Mouse (Mus musculus) hindbrain, embryonic 11.5 days (tissue): ENCODE results near the gene Baz1a. TPM values are rescaled to one million over a fixed set of nuclear protein-coding genes. Genes with fewer than 3 reads are reported as not detected.

Experiments
- ATAC-seq: fragments of 200-750 bp; cut with Nextera tagmentation; 2 replicates; pipeline ENCODE4 v1.8.0; 2017; ENCODE audit warnings: mild to moderate bottlenecking, moderate TSS enrichment, moderate library complexity; ENCODE audit not compliant: low FRiP score
- DNase-seq: peaks from one replicate; pipeline ENCODE4 v3.0.0-alpha.2; 2015; ENCODE audit warnings: low spot score
- H3K27ac ChIP-seq: fragments of 300-500 bp; sonication (generic); 2 replicates; pipeline ENCODE4 v1.5.1; 2014; ENCODE audit warnings: mild to moderate bottlenecking, low read depth, low read length
- H3K27me3 ChIP-seq: fragments of 300-500 bp; sonication (generic); 2 replicates; pipeline ENCODE4 v1.6.1; 2014; ENCODE audit warnings: mild to moderate bottlenecking, low read length, moderate library complexity, mixed read lengths; ENCODE audit not compliant: control insufficient read depth, insufficient read depth
- H3K36me3 ChIP-seq: fragments of 300-500 bp; sonication (generic); 2 replicates; pipeline ENCODE4 v1.6.1; 2014; ENCODE audit warnings: mild to moderate bottlenecking, low read length, moderate library complexity, mixed read lengths; ENCODE audit not compliant: control insufficient read depth, insufficient read depth
- H3K4me1 ChIP-seq: fragments of 300-500 bp; sonication (generic); replicated peaks from 2 replicates; pipeline ENCODE4 v1.6.1; 2014; ENCODE audit warnings: low read length, mixed read lengths; ENCODE audit not compliant: control insufficient read depth, insufficient read depth
- H3K4me2 ChIP-seq: fragments of 300-500 bp; sonication (generic); replicated peaks from 2 replicates; pipeline ENCODE4 v1.6.1; 2014; ENCODE audit warnings: mild to moderate bottlenecking, low read depth, low read length
- H3K4me3 ChIP-seq: fragments of 300-500 bp; sonication (generic); 2 replicates; pipeline ENCODE4 v1.5.1; 2014; ENCODE audit warnings: low read depth, low read length
- H3K9ac ChIP-seq: fragments of 300-500 bp; sonication (generic); 2 replicates; pipeline ENCODE4 v1.6.1; 2014; ENCODE audit warnings: low read depth, low read length
- H3K9me3 ChIP-seq: fragments of 300-500 bp; sonication (generic); 2 replicates; pipeline ENCODE4 v1.6.1; 2016; ENCODE audit warnings: low read length; ENCODE audit not compliant: control insufficient read depth
- WGBS: fragments of 180-500 bp; shearing (Covaris S2); extraction: QIAGEN DNeasy Blood & Tissue Kit; methylation state at CpG from one replicate; pipeline ENCODE4 v1.1.7; 2014; 5-methylcytosine and 5-hydroxymethylcytosine counted together
- polyA plus RNA-seq: library from polyadenylated mRNA; unstranded; fragments of >200 nt; fragmentation: Nextera tagmentation; extraction: Ambion mirVana; gene quantifications from 2 replicates; pipeline ENCODE4 v1.2.1, GENCODE M21; 2014

Baz1a gene
- 29.0 and 42.1 TPM in 2 replicates for polyA plus RNA-seq

DNA sequence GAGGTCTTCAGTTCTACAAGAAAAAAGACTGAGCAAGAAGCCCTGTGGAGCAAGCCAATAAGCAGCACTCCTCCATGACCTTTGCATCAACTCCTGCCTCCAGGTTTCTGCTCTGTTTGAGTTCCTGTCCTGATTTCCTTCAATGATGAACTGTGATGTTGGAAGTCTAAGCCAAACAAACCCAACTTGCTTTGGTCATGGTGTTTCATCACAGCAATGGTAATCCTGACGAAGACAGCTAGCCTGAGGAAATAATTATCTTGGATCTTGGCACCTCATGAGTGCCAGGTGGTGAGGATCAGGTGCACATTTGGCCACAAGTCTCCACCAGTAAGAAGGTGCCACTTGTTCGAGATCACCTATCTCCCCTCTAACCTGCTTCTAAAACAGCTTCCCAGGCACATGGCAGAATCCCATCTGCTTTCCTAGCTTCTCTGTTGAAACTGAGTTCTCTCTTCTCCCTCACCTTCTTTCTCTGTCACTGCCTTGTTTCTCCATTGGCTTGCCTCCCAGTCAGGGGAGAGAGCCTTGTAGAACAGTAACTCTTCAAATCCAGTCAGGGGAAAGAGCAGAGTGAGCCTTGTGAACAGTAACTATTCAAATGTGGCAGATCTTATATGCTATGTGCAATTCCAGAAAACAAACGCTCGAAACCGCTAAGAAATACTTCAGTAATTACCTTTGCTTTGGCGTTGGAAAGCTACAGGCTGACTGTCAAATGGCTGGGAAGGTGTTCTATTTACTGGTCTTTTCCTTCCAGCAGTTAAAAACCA, at the start of gene Baz1a:
Baz1a (minus strand) TSS at position 723 of the 773 bp plus-strand sequence.
- WGBS = 93% methylated on average over 6 of the region's 6 CpGs
- DNase-seq = no peak

DNA sequence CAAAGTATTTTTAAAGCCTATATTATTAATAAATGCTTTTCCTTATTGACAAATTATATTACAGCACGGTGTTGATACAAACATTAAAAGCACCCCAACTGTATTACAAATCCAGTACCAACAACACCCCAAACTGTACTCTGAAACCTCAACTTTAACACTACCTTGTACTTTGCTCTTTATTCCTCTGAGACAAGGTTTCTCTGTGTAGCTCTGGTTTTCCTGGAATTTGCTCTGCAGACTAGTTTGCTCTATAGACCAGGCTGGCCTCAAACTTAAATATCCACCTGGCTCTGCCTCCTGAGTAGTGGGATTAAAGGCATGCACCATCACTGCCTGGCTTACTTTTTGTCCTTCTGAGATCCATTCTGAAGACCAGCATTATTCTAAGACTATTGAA, 48.0 kb upstream of the Baz1a start:
- H3K4me1 ChIP-seq = no peaks in the 10 kb centered on the region
- no peaks in the 10 kb centered on the region for H3K27me3 ChIP-seq
- no peaks in the 10 kb centered on the region for H3K36me3 ChIP-seq
- H3K9me3 ChIP-seq = no peaks in the 10 kb centered on the region
- no peak overlapping the region for H3K9ac ChIP-seq
- no peak overlapping the region for H3K27ac ChIP-seq
- no peak overlapping the region for H3K4me3 ChIP-seq
- ATAC-seq = no peak
- no peak for DNase-seq
- H3K4me2 ChIP-seq = no peak overlapping the region
- 96% methylated on average over 1 of the region's 1 CpGs for WGBS

More for the DNA sequence above, at the start of gene Baz1a:
- Histone ChIP-seq H3K36me3 (no peaks in the 10 kb centered on the region), H3K9ac (no peak within 1 kb of the TSS), H3K27me3 (no peaks in the 10 kb centered on the region), H3K9me3 (no peaks in the 10 kb centered on the region), H3K4me2 (no peak within 1 kb of the TSS), H3K4me3 (no peak within 1 kb of the TSS), H3K4me1 (no peaks in the 10 kb centered on the region), H3K27ac (no peak within 1 kb of the TSS)
- ATAC-seq = no peak

DNA sequence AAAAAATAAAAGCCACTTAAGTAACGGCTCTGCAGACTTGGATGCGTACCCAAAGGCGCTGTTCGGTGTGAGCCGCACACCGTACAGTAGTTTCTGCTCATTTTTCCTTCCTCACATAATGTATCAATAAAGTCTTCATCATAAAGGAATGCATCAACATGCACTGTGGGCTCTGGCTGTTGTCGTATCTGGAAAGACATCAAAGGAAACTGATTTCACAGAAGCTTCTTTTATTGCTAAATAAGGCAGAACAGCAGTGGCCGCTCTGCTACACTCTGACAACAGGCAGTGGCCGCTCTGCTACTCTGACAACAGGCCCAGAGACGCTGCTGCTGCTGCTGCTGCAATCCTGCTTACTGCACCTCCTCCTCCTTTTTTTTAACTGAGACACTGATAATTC, 46.9 kb upstream of the Baz1a start:
- no peak overlapping the region for H3K4me3 ChIP-seq
- H3K27ac ChIP-seq = no peak overlapping the region
- H3K27me3 ChIP-seq = no peaks in the 10 kb centered on the region
- no peak overlapping the region for H3K4me2 ChIP-seq
- 88% methylated on average over 10 of the region's 10 CpGs for WGBS
- no peak for DNase-seq
- H3K36me3 ChIP-seq = no peaks in the 10 kb centered on the region
- H3K4me1 ChIP-seq = no peaks in the 10 kb centered on the region
- no peak overlapping the region for H3K9ac ChIP-seq
- no peaks in the 10 kb centered on the region for H3K9me3 ChIP-seq
- no peak for ATAC-seq

DNA sequence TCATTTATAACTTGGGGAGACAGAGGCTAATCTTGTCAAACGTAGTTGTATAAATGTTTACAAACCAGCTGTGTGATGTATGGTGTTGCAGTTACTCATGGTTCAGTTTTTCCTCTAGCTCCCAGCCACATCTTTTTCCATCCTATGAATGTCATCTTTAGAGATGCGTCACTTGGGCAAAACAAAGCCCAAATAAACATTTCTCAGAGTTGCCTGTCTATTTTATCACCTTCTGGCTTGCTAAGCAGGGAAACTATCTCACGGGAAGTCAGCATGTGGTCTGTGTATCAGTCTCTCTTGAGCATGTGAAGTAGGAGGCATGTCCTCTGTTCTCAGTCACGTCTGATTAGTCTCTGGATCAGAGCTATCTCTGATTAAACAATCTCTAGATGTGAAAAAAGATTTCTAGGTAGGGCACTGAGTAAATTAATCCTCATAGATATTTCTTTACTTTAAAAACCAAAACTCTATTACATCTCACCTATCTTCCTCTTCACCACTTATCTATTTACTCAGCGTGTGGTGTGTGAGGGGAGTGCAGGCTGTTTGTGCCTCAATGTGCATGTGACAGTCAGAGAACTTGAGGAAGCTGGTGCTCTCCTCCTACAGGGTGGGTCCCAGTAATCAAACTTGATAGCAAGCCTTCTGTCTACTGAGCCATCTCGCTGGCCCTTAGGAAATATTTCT, 46.2 kb upstream of the Baz1a start:
- Histone ChIP-seq H3K4me3 (no peak overlapping the region), H3K4me2 (no peak overlapping the region), H3K27me3 (no peaks in the 10 kb centered on the region), H3K4me1 (no peaks in the 10 kb centered on the region), H3K36me3 (no peaks in the 10 kb centered on the region), H3K9ac (no peak overlapping the region), H3K9me3 (no peaks in the 10 kb centered on the region), H3K27ac (no peak overlapping the region)
- ATAC-seq = no peak
- 89% methylated on average over 6 of the region's 6 CpGs for WGBS
- DNase-seq = no peak

DNA sequence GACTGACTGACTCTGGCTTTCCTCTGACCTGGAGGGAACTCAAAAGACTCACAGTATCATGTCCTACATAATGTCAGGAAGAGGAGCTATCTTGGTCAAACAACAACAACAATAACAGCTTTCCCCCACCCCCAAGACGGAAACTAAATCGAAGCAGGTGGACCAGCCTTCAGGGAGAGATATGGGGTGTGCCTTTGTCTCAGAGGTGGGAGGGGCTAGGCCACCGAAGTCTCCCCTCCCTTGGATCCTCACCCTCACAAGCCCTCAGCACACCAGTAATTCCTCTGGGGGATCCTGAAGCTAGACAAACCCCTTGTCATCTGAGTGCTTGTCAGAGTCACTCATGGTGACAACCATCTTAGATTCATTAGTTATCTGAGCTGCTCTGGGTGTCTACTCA, 45.7 kb upstream of the Baz1a start:
- Histone ChIP-seq H3K9me3 (no peaks in the 10 kb centered on the region), H3K4me3 (no peak overlapping the region), H3K27me3 (no peaks in the 10 kb centered on the region), H3K36me3 (no peaks in the 10 kb centered on the region), H3K4me2 (no peak overlapping the region), H3K9ac (no peak overlapping the region), H3K4me1 (no peaks in the 10 kb centered on the region), H3K27ac (no peak overlapping the region)
- WGBS = 78% methylated on average over 3 of the region's 3 CpGs
- ATAC-seq (no peak), DNase-seq (no peak)

DNA sequence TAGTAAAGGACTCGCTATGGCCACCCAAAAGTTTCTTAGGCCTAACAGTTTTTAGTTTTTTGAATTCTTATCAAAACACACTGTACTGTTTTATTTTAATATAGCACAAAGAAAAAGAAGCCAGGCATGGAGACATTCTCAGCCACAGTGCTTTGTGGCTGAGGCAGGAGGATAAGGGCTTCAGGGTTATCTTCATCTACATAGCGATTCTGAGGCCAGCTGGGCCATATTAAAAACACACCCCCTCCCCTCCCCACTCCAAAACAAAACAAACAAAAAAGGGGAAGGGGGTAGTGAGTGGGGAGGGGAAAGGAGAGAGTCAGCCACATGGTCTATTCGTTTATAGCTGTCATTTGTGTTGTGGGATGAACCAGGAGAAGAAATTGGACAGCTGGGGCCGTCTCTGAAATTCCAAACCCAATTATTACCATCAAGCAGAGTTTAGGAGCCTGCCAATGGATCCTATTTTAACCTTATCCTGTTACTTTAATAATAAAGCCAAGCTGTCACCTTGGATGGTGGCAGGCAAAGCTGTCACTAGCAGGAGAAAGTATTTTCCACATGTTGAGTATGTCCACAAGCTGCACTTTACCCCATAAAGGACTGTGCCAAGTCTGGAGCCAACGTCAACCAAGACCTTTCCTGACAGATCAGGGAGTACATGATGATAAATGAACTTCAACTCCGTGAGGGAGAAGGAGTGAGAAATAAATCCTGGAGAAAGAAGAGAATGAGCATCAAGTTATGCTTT, 44.9 kb upstream of the Baz1a start:
- no peak overlapping the region for H3K9ac ChIP-seq
- WGBS = 66% methylated on average over 6 of the region's 6 CpGs
- no peak overlapping the region for H3K4me3 ChIP-seq
- ATAC-seq = no peak
- no peaks in the 10 kb centered on the region for H3K27me3 ChIP-seq
- no peaks in the 10 kb centered on the region for H3K4me1 ChIP-seq
- H3K4me2 ChIP-seq = no peak overlapping the region
- DNase-seq = no peak
- H3K9me3 ChIP-seq = no peaks in the 10 kb centered on the region
- H3K36me3 ChIP-seq = no peaks in the 10 kb centered on the region
- no peak overlapping the region for H3K27ac ChIP-seq

DNA sequence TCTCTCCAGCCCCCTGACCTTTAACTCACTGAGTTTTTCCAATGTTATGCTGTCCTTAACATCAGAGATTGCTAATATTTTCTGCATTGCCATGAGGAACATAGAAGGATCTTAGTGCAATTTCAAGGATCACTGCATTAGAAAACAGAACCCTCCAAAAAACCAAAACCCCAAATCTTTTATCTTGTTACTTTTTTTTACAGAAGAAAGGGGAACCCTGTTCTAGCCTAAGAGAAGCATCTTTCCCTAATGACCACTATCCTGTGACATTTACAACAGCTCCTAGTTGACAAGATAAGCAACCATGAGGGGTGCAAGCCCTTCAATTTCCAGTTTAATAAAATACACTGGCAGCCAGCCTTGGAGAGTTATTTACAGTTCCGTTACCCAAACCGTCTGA, 42.6 kb upstream of the Baz1a start:
- Histone ChIP-seq H3K4me2 (no peak overlapping the region), H3K27me3 (no peaks in the 10 kb centered on the region), H3K9ac (no peak overlapping the region), H3K4me3 (no peak overlapping the region), H3K27ac (no peak overlapping the region), H3K9me3 (no peaks in the 10 kb centered on the region), H3K4me1 (no peaks in the 10 kb centered on the region), H3K36me3 (no peaks in the 10 kb centered on the region)
- 92% methylated on average over 2 of the region's 2 CpGs for WGBS
- ATAC-seq = no peak
- no peak for DNase-seq

DNA sequence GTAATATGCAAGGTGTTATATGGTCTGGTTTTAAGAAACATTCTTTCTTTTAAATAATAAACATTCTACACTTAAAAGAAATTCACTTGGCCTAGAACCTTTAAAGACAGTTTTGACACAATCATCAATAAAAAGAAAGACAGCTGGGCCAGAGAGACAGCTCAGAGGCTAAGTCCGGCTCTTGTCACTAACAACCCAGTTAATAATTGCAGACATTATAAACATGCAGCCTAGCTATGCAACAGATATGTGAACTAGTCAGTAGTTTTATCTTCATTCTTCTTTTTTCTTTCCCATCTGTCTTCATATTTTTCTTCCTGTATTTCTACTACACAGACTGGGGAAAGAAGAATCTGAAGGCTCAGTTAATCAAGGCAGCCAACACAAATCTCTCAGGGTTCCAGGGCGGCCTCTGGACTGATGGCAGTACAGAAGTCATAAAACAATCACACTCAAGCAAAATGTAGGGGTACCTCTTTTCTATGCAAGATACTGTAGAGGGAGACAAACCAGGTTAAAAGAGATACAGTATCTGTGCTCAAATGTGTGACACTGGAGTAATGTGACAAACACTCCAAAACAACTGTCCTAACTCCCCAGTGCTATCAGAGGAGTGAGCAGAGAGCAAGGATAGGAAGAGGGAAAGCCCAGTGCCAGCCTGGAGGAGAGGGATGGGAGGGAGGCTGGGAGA, 40.5 kb upstream of the Baz1a start:
- H3K9me3 ChIP-seq = no peaks in the 10 kb centered on the region
- no peak overlapping the region for H3K9ac ChIP-seq
- DNase-seq (no peak), ATAC-seq (no peak)
- H3K36me3 ChIP-seq = no peaks in the 10 kb centered on the region
- no peaks in the 10 kb centered on the region for H3K27me3 ChIP-seq
- H3K4me2 ChIP-seq = no peak overlapping the region
- 83% methylated on average over 2 of the region's 2 CpGs for WGBS
- no peak overlapping the region for H3K27ac ChIP-seq
- H3K4me1 ChIP-seq = no peaks in the 10 kb centered on the region
- no peak overlapping the region for H3K4me3 ChIP-seq
